Mouse (Mus musculus): ENCODE data around the gene Epha2. TPM values are rescaled to one million over a fixed set of nuclear protein-coding genes. Genes with fewer than 3 reads are reported as not detected.
A peak's percentile ranks its signal among the peaks of the same experiment; 100 is the strongest.

Gene Epha2
- polyA plus RNA-seq, 1 experiment from 2014 or later, result 0.58 TPM

GRCm38 (mm10) chr4:141322526-141322925 is 21.5 kb downstream of the Epha2 start:
- ATAC-seq (no peak), DNase-seq (ENCODE audit: low spot score) (no peak)
- H3K9ac ChIP-seq (ENCODE audit: low read length), result no peak overlapping the region
- H3K27ac ChIP-seq (ENCODE audit: low read depth, low read length), result no peak overlapping the region
- WGBS, result 91% methylated on average over 11 of the region's 11 CpGs
- H3K4me2 ChIP-seq (ENCODE audit: low read length), result no peak overlapping the region
- H3K27me3 ChIP-seq (replicated peaks; ENCODE audit: control insufficient read depth, insufficient read depth, low read length), result no peaks in the 10 kb centered on the region
- H3K36me3 ChIP-seq (ENCODE audit: control insufficient read depth, insufficient read depth, low read length), result no peaks in the 10 kb centered on the region
- H3K4me1 ChIP-seq (ENCODE audit: control insufficient read depth, insufficient read depth, low read length), result no peaks in the 10 kb centered on the region
- H3K9me3 ChIP-seq (replicated peaks; ENCODE audit: control insufficient read depth, low read length), result no peaks in the 10 kb centered on the region
- H3K4me3 ChIP-seq (ENCODE audit: low read depth, low read length), result no peak overlapping the region

- no peak overlapping the region for H3K4me2 ChIP-seq (ENCODE audit: low read length)
- H3K27ac ChIP-seq (ENCODE audit: low read depth, low read length), result no peak overlapping the region
- no peaks in the 10 kb centered on the region for H3K27me3 ChIP-seq (replicated peaks; ENCODE audit: control insufficient read depth, insufficient read depth, low read length)
- H3K4me1 ChIP-seq (ENCODE audit: control insufficient read depth, insufficient read depth, low read length), result no peaks in the 10 kb centered on the region
- H3K4me3 ChIP-seq (ENCODE audit: low read depth, low read length), result no peak overlapping the region
- WGBS, result 92% methylated on average over 6 of the region's 6 CpGs
- no peaks in the 10 kb centered on the region for H3K36me3 ChIP-seq (ENCODE audit: control insufficient read depth, insufficient read depth, low read length)
- DNase-seq (ENCODE audit: low spot score), result no peak
- H3K9me3 ChIP-seq (replicated peaks; ENCODE audit: control insufficient read depth, low read length), result no peaks in the 10 kb centered on the region
- no peak overlapping the region for H3K9ac ChIP-seq (ENCODE audit: low read length)
- ATAC-seq, result no peak
Measured at GRCm38 (mm10) chr4:141324771-141325191, 23.7 kb downstream of the Epha2 start.

- no peak for DNase-seq (ENCODE audit: low spot score)
- no peaks in the 10 kb centered on the region for H3K27me3 ChIP-seq (replicated peaks; ENCODE audit: control insufficient read depth, insufficient read depth, low read length)
- no peak overlapping the region for H3K4me2 ChIP-seq (ENCODE audit: low read length)
- H3K27ac ChIP-seq (ENCODE audit: low read depth, low read length), result no peak overlapping the region
- no peaks in the 10 kb centered on the region for H3K9me3 ChIP-seq (replicated peaks; ENCODE audit: control insufficient read depth, low read length)
- H3K9ac ChIP-seq (ENCODE audit: low read length), result no peak overlapping the region
- no peak for ATAC-seq
- no peaks in the 10 kb centered on the region for H3K4me1 ChIP-seq (ENCODE audit: control insufficient read depth, insufficient read depth, low read length)
- WGBS, result 74% methylated on average over 15 of the region's 15 CpGs
- H3K4me3 ChIP-seq (ENCODE audit: low read depth, low read length), result no peak overlapping the region
- H3K36me3 ChIP-seq (ENCODE audit: control insufficient read depth, insufficient read depth, low read length), result no peaks in the 10 kb centered on the region
Measured at GRCm38 (mm10) chr4:141325636-141326035, 24.6 kb downstream of the Epha2 start.

- Histone ChIP-seq H3K9ac (ENCODE audit: low read length) (no peak overlapping the region), H3K4me1 (ENCODE audit: control insufficient read depth, insufficient read depth, low read length) (no peaks in the 10 kb centered on the region), H3K9me3 (replicated peaks; ENCODE audit: control insufficient read depth, low read length) (no peaks in the 10 kb centered on the region), H3K4me2 (ENCODE audit: low read length) (no peak overlapping the region), H3K4me3 (ENCODE audit: low read depth, low read length) (no peak overlapping the region), H3K36me3 (ENCODE audit: control insufficient read depth, insufficient read depth, low read length) (no peaks in the 10 kb centered on the region), H3K27ac (ENCODE audit: low read depth, low read length) (no peak overlapping the region), H3K27me3 (replicated peaks; ENCODE audit: control insufficient read depth, insufficient read depth, low read length) (no peaks in the 10 kb centered on the region)
- ATAC-seq (no peak), DNase-seq (ENCODE audit: low spot score) (no peak)
- WGBS, result 65% methylated on average over 4 of the region's 4 CpGs
Measured at GRCm38 (mm10) chr4:141327075-141327474, 26.0 kb downstream of the Epha2 start.

GRCm38 (mm10) chr4:141328742-141329141 is 27.7 kb downstream of the Epha2 start:
- ATAC-seq (no peak), DNase-seq (ENCODE audit: low spot score) (no peak)
- H3K36me3 ChIP-seq (ENCODE audit: control insufficient read depth, insufficient read depth, low read length), result no peaks in the 10 kb centered on the region
- H3K9me3 ChIP-seq (replicated peaks; ENCODE audit: control insufficient read depth, low read length), result no peaks in the 10 kb centered on the region
- H3K27ac ChIP-seq (ENCODE audit: low read depth, low read length), result no peak overlapping the region
- H3K27me3 ChIP-seq (replicated peaks; ENCODE audit: control insufficient read depth, insufficient read depth, low read length), result no peaks in the 10 kb centered on the region
- H3K4me1 ChIP-seq (ENCODE audit: control insufficient read depth, insufficient read depth, low read length), result no peaks in the 10 kb centered on the region
- H3K9ac ChIP-seq (ENCODE audit: low read length), result no peak overlapping the region
- no peak overlapping the region for H3K4me3 ChIP-seq (ENCODE audit: low read depth, low read length)
- H3K4me2 ChIP-seq (ENCODE audit: low read length), result no peak overlapping the region
- WGBS, result 92% methylated on average over 9 of the region's 9 CpGs

GRCm38 (mm10) chr4:141329968-141330367 is 28.9 kb downstream of the Epha2 start:
- DNase-seq (ENCODE audit: low spot score) (no peak), ATAC-seq (no peak)
- Histone ChIP-seq H3K4me1 (ENCODE audit: control insufficient read depth, insufficient read depth, low read length) (no peaks in the 10 kb centered on the region), H3K27ac (ENCODE audit: low read depth, low read length) (no peak overlapping the region), H3K9me3 (replicated peaks; ENCODE audit: control insufficient read depth, low read length) (no peaks in the 10 kb centered on the region), H3K9ac (ENCODE audit: low read length) (no peak overlapping the region), H3K4me2 (ENCODE audit: low read length) (no peak overlapping the region), H3K4me3 (ENCODE audit: low read depth, low read length) (no peak overlapping the region), H3K27me3 (replicated peaks; ENCODE audit: control insufficient read depth, insufficient read depth, low read length) (no peaks in the 10 kb centered on the region), H3K36me3 (ENCODE audit: control insufficient read depth, insufficient read depth, low read length) (no peaks in the 10 kb centered on the region)
- WGBS, result 79% methylated on average over 12 of the region's 12 CpGs

- no peaks in the 10 kb centered on the region for H3K36me3 ChIP-seq (ENCODE audit: control insufficient read depth, insufficient read depth, low read length)
- 96% methylated on average over 2 of the region's 2 CpGs for WGBS
- no peak overlapping the region for H3K27ac ChIP-seq (ENCODE audit: low read depth, low read length)
- no peak overlapping the region for H3K4me3 ChIP-seq (ENCODE audit: low read depth, low read length)
- H3K9me3 ChIP-seq (replicated peaks; ENCODE audit: control insufficient read depth, low read length), result no peaks in the 10 kb centered on the region
- H3K9ac ChIP-seq (ENCODE audit: low read length), result no peak overlapping the region
- no peak for ATAC-seq
- no peak for DNase-seq (ENCODE audit: low spot score)
- H3K27me3 ChIP-seq (replicated peaks; ENCODE audit: control insufficient read depth, insufficient read depth, low read length), result no peaks in the 10 kb centered on the region
- H3K4me1 ChIP-seq (ENCODE audit: control insufficient read depth, insufficient read depth, low read length), result peaks cover 3% of the 10 kb centered on the region; the same call in 1 of the 2 replicates
- H3K4me2 ChIP-seq (ENCODE audit: low read length), result no peak overlapping the region
Measured at GRCm38 (mm10) chr4:141331446-141331845, 30.4 kb downstream of the Epha2 start.

GRCm38 (mm10) chr4:141332258-141332657 is 31.2 kb downstream of the Epha2 start:
- H3K9me3 ChIP-seq (replicated peaks; ENCODE audit: control insufficient read depth, low read length), result no peaks in the 10 kb centered on the region
- 86% methylated on average over 7 of the region's 7 CpGs for WGBS
- H3K27me3 ChIP-seq (replicated peaks; ENCODE audit: control insufficient read depth, insufficient read depth, low read length), result no peaks in the 10 kb centered on the region
- H3K4me1 ChIP-seq (ENCODE audit: control insufficient read depth, insufficient read depth, low read length), result peaks cover 3% of the 10 kb centered on the region; the same call in 1 of the 2 replicates
- H3K9ac ChIP-seq (ENCODE audit: low read length), result no peak overlapping the region
- H3K4me3 ChIP-seq (ENCODE audit: low read depth, low read length), result no peak overlapping the region
- H3K36me3 ChIP-seq (ENCODE audit: control insufficient read depth, insufficient read depth, low read length), result no peaks in the 10 kb centered on the region
- DNase-seq (ENCODE audit: low spot score) (no peak), ATAC-seq (no peak)
- no peak overlapping the region for H3K27ac ChIP-seq (ENCODE audit: low read depth, low read length)
- no peak overlapping the region for H3K4me2 ChIP-seq (ENCODE audit: low read length)

GRCm38 (mm10) chr4:141334695-141335094 is 33.7 kb downstream of the Epha2 start:
- Histone ChIP-seq H3K27ac (ENCODE audit: low read depth, low read length) (peak overlapping the region; percentile 65), H3K36me3 (ENCODE audit: control insufficient read depth, insufficient read depth, low read length) (no peaks in the 10 kb centered on the region), H3K4me2 (ENCODE audit: low read length) (no peak overlapping the region), H3K9ac (ENCODE audit: low read length) (no peak overlapping the region), H3K9me3 (replicated peaks; ENCODE audit: control insufficient read depth, low read length) (no peaks in the 10 kb centered on the region), H3K4me3 (ENCODE audit: low read depth, low read length) (no peak overlapping the region), H3K27me3 (replicated peaks; ENCODE audit: control insufficient read depth, insufficient read depth, low read length) (no peaks in the 10 kb centered on the region), H3K4me1 (ENCODE audit: control insufficient read depth, insufficient read depth, low read length) (peaks cover 3% of the 10 kb centered on the region; the same call in 1 of the 2 replicates)
- ATAC-seq, result peak; percentile 22; the same call in 1 of the 2 replicates
- DNase-seq (ENCODE audit: low spot score), result no peak
- WGBS, result 37% methylated on average over 5 of the region's 5 CpGs

Data from forebrain, embryonic 14.5 days (tissue).